Mouse (Mus musculus) megakaryocyte, embryonic 14.5 days (primary cell): ENCODE results near the gene Tex30. TPM values are rescaled to one million over a fixed set of nuclear protein-coding genes. Genes with fewer than 3 reads are reported as not detected.
"Not testable (repeated sequence)": the region's sequence is repeated elsewhere in the genome, so short reads cannot be mapped to it uniquely, and the experiment has no call there.

Source experiments
- H3K27me3 ChIP-seq: replicated peaks from 2 replicates; pipeline ENCODE3; 2012; ENCODE audit warnings: inconsistent platforms
- H3K36me3 ChIP-seq: replicated peaks from 2 replicates; pipeline ENCODE3; 2012; ENCODE audit warnings: low read length, inconsistent platforms, mixed read lengths
- H3K4me1 ChIP-seq: 2 replicates; pipeline ENCODE4 v1.6.1; 2012; ENCODE audit warnings: inconsistent platforms
- H3K4me3 ChIP-seq: replicated peaks from 2 replicates; pipeline ENCODE3; 2012; ENCODE audit warnings: moderate library complexity, mild to moderate bottlenecking, inconsistent platforms
- H3K9me3 ChIP-seq: 2 replicates; pipeline ENCODE4 v1.6.1; 2012; ENCODE audit warnings: inconsistent platforms
- FLI1 ChIP-seq: IDR thresholded peaks from 2 replicates; pipeline ENCODE4 v1.6.1; 2012; ENCODE audit warnings: low read length, inconsistent platforms, mixed read lengths
- GATA1 ChIP-seq: IDR thresholded peaks from 3 replicates; pipeline ENCODE4 v1.6.1; 2012; ENCODE audit warnings: mixed read lengths, low read length, inconsistent platforms, borderline replicate concordance
- polyA plus RNA-seq: library from polyadenylated mRNA; stranded (reverse); fragments of >175 nt; gene quantifications from 2 replicates; pipeline ENCODE4 v1.2.3, GENCODE M21; 2012; ENCODE audit warnings: low replicate concordance; ENCODE audit not compliant: insufficient read depth

The Tex30 gene
- polyA plus RNA-seq, 1 experiment = 3.0 TPM

GRCm38 (mm10) chr1:44046556-44046955, 55.7 kb downstream of the Tex30 start:
- 0 out of 2 replicates have a peak, but pooled peaks cover 4% of the 10 kb centered on the region for H3K9me3 ChIP-seq
- peaks cover 2% of the 10 kb centered on the region for H3K27me3 ChIP-seq
- H3K36me3 ChIP-seq = no peaks in the 10 kb centered on the region
- TF ChIP-seq FLI1 (no peak), GATA1 (no peak)
- peaks cover 8% of the 10 kb centered on the region for H3K4me1 ChIP-seq
- H3K4me3 ChIP-seq = no peak overlapping the region

- not testable (repeated sequence) for H3K9me3 ChIP-seq, H3K36me3 ChIP-seq, H3K4me3 ChIP-seq, H3K27me3 ChIP-seq
- H3K4me1 ChIP-seq = peaks cover 13% of the 10 kb centered on the region
Observed at GRCm38 (mm10) chr1:44045689-44046088, 56.6 kb downstream of the Tex30 start.

GRCm38 (mm10) chr1:44042555-44042915, 59.7 kb downstream of the Tex30 start:
- Histone ChIP-seq H3K36me3 (no peaks in the 10 kb centered on the region), H3K27me3 (peaks cover 2% of the 10 kb centered on the region), H3K4me3 (peak overlapping the region; percentile 92), H3K4me1 (peaks cover 13% of the 10 kb centered on the region), H3K9me3 (no peaks in the 10 kb centered on the region)
- TF ChIP-seq GATA1 (no peak), FLI1 (no peak)

GRCm38 (mm10) chr1:44041797-44042554, 60.3 kb downstream of the Tex30 start:
- Histone ChIP-seq H3K36me3 (no peaks in the 10 kb centered on the region), H3K27me3 (peaks cover 2% of the 10 kb centered on the region), H3K4me3 (peak overlapping the region; percentile 92), H3K9me3 (no peaks in the 10 kb centered on the region), H3K4me1 (peaks cover 13% of the 10 kb centered on the region)
- no peak for TF ChIP-seq FLI1
- TF ChIP-seq GATA1 = no peak

Other genes starting within 250 kb of the Tex30 start
- 2.4 and 4.2 TPM in 2 replicates for gene Tpp2, start 168.8 kb downstream of the Tex30 start, polyA plus RNA-seq
- gene Mettl21c, start 82.4 kb downstream of the Tex30 start, polyA plus RNA-seq = not detected in 2 replicates
- gene Gm8251, start 40.5 kb downstream of the Tex30 start, polyA plus RNA-seq = not detected in 2 replicates
- 4.4 and 5.1 TPM in 2 replicates for gene Kdelc1, start 16.4 kb upstream of the Tex30 start, polyA plus RNA-seq
- 5.2 TPM in 1 of 2 replicates, not detected in the other for gene Bivm, start 16.5 kb upstream of the Tex30 start, polyA plus RNA-seq
- gene Ercc5, start 45.3 kb upstream of the Tex30 start, polyA plus RNA-seq = 1.7 TPM in 1 of 2 replicates, not detected in the other
- gene Mettl21e, start 116.5 kb upstream of the Tex30 start, polyA plus RNA-seq = not detected in 2 replicates